In the genomic region with DNA sequence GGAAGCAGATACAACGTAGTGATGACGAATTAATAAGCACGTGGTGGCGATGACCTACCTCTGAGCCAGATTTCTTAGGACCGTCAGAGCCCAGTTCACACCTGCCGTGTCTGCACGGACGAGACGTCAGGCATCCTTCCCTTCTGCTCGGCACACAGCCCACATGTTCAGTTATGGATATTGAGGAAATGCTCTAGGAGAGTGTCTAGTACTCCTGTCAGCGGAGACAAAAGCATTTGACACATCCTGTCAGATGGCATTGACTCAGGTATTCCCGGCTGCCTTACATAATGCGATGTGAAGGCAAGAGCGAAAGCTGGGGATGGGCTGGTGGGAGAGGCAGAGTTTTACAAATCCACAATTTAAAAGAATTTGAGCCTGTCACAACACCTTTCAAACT, we compare ENCODE assay signal across 13 mouse cellular contexts.
A peak's percentile ranks its signal among the peaks of the same experiment; 100 is the strongest.
DNase-seq lines count a peak whose midpoint lies in the region; ATAC-seq and TF ChIP-seq lines count a peak whose summit lies in the region.
"Had no signal": no experiment of that assay in that cellular context is flagged by ENCODE, and none has a peak within 500 bp of the region (broad histone marks: within the 10 kb centered on the region; RNA-seq: fewer than 3 reads in every experiment).

No protein-coding gene starts in this region.

- no peaks in the 10 kb centered on the region for H3K36me3 ChIP-seq in lung, embryonic 14.5 days (ENCODE audit: insufficient read depth)
- no peaks in the 10 kb centered on the region for H3K36me3 ChIP-seq in forebrain, embryonic 15.5 days
- no peaks in the 10 kb centered on the region for H3K36me3 ChIP-seq in midbrain, postnatal 0 days (ENCODE audit: insufficient read depth, low read length)
- H3K36me3 ChIP-seq: liver, embryonic 13.5 days had no signal

- H3K9me3 ChIP-seq in lung, embryonic 14.5 days (ENCODE audit: low read depth, low read length) = no peaks in the 10 kb centered on the region
- H3K9me3 ChIP-seq in forebrain, embryonic 15.5 days = no peaks in the 10 kb centered on the region
- H3K9me3 ChIP-seq in midbrain, postnatal 0 days (ENCODE audit: low read length) = no peaks in the 10 kb centered on the region
- H3K9me3 ChIP-seq: liver, embryonic 13.5 days had no signal

- no peak overlapping the region for H3K4me3 ChIP-seq in lung, embryonic 14.5 days (ENCODE audit: low read depth, low read length)
- no peak overlapping the region for H3K4me3 ChIP-seq in forebrain, embryonic 15.5 days
- no peak overlapping the region for H3K4me3 ChIP-seq in midbrain, postnatal 0 days (ENCODE audit: low read depth, low read length)
- H3K4me3 ChIP-seq: left cerebral cortex, adult 2 months; liver, embryonic 13.5 days had no signal

- 61% methylated on average over 14 of the region's 14 CpGs for WGBS in lung, embryonic 14.5 days
- 32% methylated on average over 14 of the region's 14 CpGs for WGBS in forebrain, embryonic 15.5 days
- WGBS in midbrain, postnatal 0 days = 47% methylated on average over 14 of the region's 14 CpGs

- DNase-seq in cerebellum, postnatal 14 days = peak; percentile 6 to 7
- DNase-seq in cerebellum, postnatal 4 days (ENCODE audit: low spot score in 2 of 2) = no peak
- peak; percentile 3 for DNase-seq in lung, embryonic 14.5 days
- DNase-seq in lung, postnatal 25 days (ENCODE audit: low spot score) = no peak
- DNase-seq in midbrain, postnatal 0 days (ENCODE audit: low spot score) = no peak
- no peak for DNase-seq in B cell, adult 2 months
- DNase-seq in thymus, postnatal 14 days = no peak
- DNase-seq: cerebellum, postnatal 25 days; kidney, adult 9 months; liver, embryonic 13.5 days; lung, postnatal 14 days had no signal

- no peak for TF ChIP-seq CTCF in lung, embryonic 14.5 days (IDR thresholded peaks at IDR 0.05; ENCODE audit: low read depth)
- TF ChIP-seq CTCF in midbrain, postnatal 0 days (IDR thresholded peaks at IDR 0.05) = no peak

- H3K27ac ChIP-seq in lung, embryonic 14.5 days (ENCODE audit: low read depth) = no peak overlapping the region
- H3K27ac ChIP-seq in forebrain, embryonic 15.5 days (replicated peaks) = 0 out of 2 replicates have a peak overlapping the region, but pooled peaks have one; percentile 22
- no peak overlapping the region for H3K27ac ChIP-seq in midbrain, postnatal 0 days (ENCODE audit: low read depth, low read length)
- H3K27ac ChIP-seq: left cerebral cortex, adult 2 months; liver, embryonic 13.5 days had no signal

- H3K4me1 ChIP-seq in lung, embryonic 14.5 days (ENCODE audit: insufficient read depth) = no peaks in the 10 kb centered on the region
- peaks cover 20% of the 10 kb centered on the region for H3K4me1 ChIP-seq in forebrain, embryonic 15.5 days
- no peaks in the 10 kb centered on the region for H3K4me1 ChIP-seq in midbrain, postnatal 0 days (ENCODE audit: insufficient read depth, low read length)
- H3K4me1 ChIP-seq: liver, embryonic 13.5 days had no signal

- H3K27me3 ChIP-seq in lung, embryonic 14.5 days (ENCODE audit: insufficient read depth, low read length) = no peaks in the 10 kb centered on the region
- no peaks in the 10 kb centered on the region for H3K27me3 ChIP-seq in forebrain, embryonic 15.5 days
- no peaks in the 10 kb centered on the region for H3K27me3 ChIP-seq in midbrain, postnatal 0 days (ENCODE audit: insufficient read depth, low read length)
- H3K27me3 ChIP-seq: liver, embryonic 13.5 days had no signal

- no peak overlapping the region for H3K4me2 ChIP-seq in lung, embryonic 14.5 days
- H3K4me2 ChIP-seq in forebrain, embryonic 15.5 days (replicated peaks) = no peak overlapping the region
- 0 out of 2 replicates have a peak overlapping the region, but pooled peaks have one; percentile 2 for H3K4me2 ChIP-seq in midbrain, postnatal 0 days (ENCODE audit: low read depth, low read length, poor library complexity, severe bottlenecking)
- H3K4me2 ChIP-seq: liver, embryonic 13.5 days had no signal

- no peak overlapping the region for H3K9ac ChIP-seq in lung, embryonic 14.5 days
- H3K9ac ChIP-seq in forebrain, embryonic 15.5 days (replicated peaks) = no peak overlapping the region
- no peak overlapping the region for H3K9ac ChIP-seq in midbrain, postnatal 0 days (replicated peaks; ENCODE audit: low read length, poor library complexity, severe bottlenecking)
- H3K9ac ChIP-seq: liver, embryonic 13.5 days had no signal

- ATAC-seq in lung, embryonic 14.5 days (ENCODE audit: insufficient read depth) = no peak
- peak; percentile 71 for ATAC-seq in forebrain, embryonic 15.5 days (replicated peaks)
- ATAC-seq in midbrain, postnatal 0 days (ENCODE audit: low FRiP score) = no peak

Comparison
In these comparisons a context has a peak if more than half of its experiments do, and no peak if none do; other contexts are left out.
1. DNase-seq: peak in cerebellum, postnatal 14 days (2 of 2) and lung, embryonic 14.5 days (single experiment); none in cerebellum, postnatal 4 days (0 of 2), lung, postnatal 25 days (single experiment), midbrain, postnatal 0 days (single experiment), B cell, adult 2 months (0 of 2) and thymus, postnatal 14 days (single experiment).